Mouse (Mus musculus): ENCODE measurements around the gene Ntpcr.
A peak's percentile ranks its signal among the peaks of the same experiment; 100 is the strongest.

Gene Ntpcr

GRCm38 (mm10) chr8:125725037-125725820 is 4.5 kb upstream of the Ntpcr start:
- no peak for DNase-seq (ENCODE audit: low spot score in 2 of 2)

DNA sequence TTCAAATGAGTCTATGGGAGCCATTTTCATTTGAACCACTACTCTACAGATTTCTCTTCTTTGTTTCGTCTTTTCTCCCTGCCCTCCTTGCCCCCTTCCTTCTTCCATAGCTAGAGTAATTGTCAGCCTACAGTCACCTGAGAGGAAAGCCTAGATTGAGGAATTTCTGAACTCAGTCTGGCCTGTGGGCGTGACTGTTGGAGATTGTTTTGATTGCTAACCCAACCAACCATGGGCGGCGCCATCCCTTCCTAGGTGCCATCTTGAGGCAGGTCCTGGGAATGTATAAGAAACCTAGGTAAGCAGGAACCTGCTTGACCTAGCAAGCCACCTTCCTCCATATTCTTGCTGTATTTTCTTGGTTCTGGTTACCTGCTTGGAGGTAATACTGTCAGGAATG is 3.6 kb upstream of the Ntpcr start:
- DNase-seq (ENCODE audit: low spot score in 2 of 2), result no peak

GRCm38 (mm10) chr8:125726986-125727385 is 2.8 kb upstream of the Ntpcr start:
- no peak for DNase-seq (ENCODE audit: low spot score in 2 of 2)

- DNase-seq (ENCODE audit: low spot score in 2 of 2), result no peak
Measured at GRCm38 (mm10) chr8:125727797-125728196, 2.0 kb upstream of the Ntpcr start.

DNA sequence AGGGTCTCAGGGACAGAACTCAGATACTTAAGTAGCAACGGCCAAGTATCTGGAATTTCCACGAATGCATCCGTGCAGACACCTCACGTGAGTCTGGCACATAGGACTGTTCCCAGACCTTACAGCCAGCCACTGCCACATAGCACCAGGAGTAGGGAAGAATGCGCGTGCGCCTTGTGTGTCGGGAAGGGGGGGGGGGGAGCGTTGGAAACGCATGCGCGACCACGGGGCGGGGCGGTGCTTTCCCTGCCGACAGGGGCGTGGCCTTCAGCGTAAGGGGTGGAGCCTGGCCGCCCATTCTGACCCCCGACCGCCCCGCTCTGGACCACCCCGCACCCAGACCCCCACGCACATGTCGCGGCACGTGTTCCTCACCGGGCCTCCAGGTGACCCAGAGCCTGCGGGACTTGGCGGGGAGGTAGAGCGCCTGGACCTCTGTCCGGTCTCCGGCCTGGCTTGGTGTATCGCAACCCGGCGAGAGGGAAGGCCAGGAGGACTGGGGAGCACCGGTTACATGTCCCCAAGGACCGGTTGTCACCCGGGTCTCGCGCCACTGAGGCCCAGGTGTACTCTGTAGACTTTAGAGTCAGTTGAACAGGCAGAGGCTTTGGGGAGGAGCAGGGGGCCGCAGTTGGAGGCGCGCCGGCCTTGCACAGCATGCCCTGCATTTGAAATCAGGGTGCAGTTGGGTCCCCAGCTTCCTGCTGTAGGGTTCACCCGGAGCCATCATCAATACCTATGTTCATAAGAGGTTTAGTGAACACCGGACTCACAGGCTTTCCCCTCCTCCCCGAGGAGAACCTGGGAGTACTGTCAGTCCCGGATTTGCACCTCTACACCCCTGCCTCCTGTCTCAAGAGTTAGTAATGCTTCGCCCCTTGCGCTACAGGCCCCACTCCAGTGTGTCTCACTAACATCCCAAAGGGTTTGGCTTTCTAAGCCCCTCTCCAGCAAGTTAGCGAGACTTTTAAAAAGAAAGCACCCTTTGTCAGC is 4.5 kb downstream of the Ntpcr start:
- DNase-seq (ENCODE audit: low spot score in 2 of 2), result peak; percentile 73 to 86

- DNase-seq (ENCODE audit: low spot score in 2 of 2), result no peak
Measured at GRCm38 (mm10) chr8:125738956-125739355, 9.2 kb downstream of the Ntpcr start.

GRCm38 (mm10) chr8:125740655-125741054 is 10.9 kb downstream of the Ntpcr start:
- DNase-seq (ENCODE audit: low spot score in 2 of 2), result no peak

GRCm38 (mm10) chr8:125741377-125741776 is 11.6 kb downstream of the Ntpcr start:
- no peak for DNase-seq (ENCODE audit: low spot score in 2 of 2)

DNA sequence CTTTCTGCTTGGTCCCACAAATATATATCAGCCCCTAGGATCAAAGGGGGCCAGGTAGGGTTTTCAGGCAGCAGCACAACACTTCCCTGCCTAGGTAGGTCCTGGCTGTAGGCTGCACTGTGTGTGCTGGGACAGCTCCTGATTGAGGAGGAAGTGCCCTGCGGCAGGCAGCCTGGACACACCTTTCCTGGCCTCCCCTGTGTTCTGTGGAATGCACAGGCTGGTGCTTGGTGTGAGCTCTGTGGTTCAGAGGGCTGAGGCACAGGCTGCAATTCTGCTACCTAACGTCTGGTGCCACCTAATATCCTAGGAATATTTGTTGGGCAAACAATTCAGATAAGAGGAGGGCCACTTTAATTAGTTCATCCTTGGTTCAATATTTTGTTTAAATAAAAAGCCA is 12.1 kb downstream of the Ntpcr start:
- DNase-seq (ENCODE audit: low spot score in 2 of 2), result no peak

- DNase-seq (ENCODE audit: low spot score in 2 of 2), result no peak
Measured at GRCm38 (mm10) chr8:125742406-125742805, 12.6 kb downstream of the Ntpcr start.

DNA sequence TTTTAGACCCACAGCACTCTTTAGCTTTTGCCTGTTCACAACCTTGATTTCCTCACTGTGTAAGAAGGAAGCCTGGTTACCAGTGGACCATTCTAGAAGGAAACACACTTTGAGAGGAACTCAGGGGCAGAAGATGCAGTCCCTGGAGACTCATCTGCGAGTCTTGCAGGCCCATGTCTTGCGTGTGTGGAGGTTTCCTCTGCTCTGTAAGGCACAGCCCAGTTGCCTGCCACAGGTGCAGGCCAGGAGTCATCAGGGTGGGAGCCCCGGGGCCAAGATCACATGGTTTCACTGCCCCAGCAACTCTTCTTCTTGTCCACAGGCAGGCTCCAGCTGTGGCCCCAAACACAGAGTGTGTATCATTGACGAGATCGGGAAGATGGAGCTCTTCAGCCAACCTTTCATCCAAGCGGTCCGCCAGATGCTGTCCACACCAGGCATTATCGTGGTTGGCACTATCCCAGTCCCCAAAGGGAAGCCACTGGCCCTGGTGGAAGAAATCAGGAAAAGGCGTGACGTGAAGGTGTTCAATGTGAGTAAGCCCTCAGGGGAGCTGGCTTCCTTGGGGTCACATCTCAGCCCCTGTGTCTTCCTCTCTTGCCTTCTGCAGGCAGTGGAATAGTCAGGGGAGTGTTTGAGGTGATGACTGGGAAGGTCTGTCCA is 15.3 kb downstream of the Ntpcr start:
- no peak for DNase-seq (ENCODE audit: low spot score in 2 of 2)

DNA sequence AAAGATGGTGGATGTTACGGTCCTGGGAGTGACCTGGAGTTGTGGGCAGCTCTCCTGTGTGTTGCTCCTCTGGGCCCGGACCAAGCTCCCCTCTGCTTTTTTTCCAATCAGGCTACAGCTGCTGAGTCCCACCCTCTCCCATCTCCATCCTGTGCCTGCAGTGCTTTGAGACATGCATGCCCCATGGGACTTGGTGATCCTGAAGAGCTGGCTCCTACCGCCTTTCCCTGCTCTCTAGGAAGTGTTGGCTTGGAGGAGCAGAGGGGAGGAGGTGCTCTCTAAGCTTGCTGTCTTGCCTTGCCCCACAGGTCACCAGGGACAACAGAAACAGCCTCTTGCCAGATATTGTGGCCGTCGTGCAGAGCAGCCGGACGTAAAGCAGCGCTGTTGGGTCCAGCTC is 17.6 kb downstream of the Ntpcr start:
- no peak for DNase-seq (ENCODE audit: low spot score in 2 of 2)

DNA sequence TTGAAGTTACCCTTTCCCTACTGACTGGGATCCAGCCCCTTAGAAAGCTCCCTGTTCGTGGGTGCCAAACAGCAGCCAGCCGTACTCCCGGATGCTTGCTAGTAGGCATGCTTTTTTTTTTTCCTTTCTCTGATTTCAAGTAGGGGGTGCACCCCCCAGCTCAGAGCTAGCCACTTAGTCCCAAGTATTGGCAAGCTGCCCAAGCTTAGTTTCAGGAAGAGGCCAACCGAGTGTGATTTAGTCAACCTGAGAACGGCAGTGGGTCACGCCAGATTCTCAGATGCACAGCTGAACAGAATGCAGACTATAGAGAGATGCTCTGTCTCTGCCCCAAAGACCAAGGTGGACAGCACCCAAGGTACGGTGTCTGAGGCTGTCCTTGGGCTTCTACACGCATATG is 21.1 kb downstream of the Ntpcr start:
- DNase-seq (ENCODE audit: low spot score in 2 of 2), result no peak

DNA sequence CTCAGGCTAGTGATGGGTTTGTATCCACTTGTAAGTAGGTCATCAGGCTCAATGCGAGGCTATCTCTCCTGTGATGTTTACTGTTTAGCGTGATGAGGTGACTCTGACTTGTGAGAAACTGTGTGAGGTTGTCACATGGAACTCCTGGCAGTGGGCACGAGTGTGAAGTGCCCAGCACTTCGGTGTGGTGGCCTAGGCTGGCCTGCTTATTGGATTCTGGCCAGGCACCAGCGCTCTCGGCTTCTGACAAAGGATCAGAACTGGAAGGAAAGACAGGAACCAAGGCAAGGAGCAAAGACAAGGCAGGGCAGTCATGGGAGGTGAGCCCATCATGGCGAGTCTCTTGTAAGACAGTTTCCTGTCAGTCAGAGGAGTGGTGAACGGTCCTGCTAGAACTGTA is 26.1 kb downstream of the Ntpcr start:
- no peak for DNase-seq (ENCODE audit: low spot score in 2 of 2)

- no peak for DNase-seq (ENCODE audit: low spot score in 2 of 2)
Measured at GRCm38 (mm10) chr8:125756391-125757105, 26.8 kb downstream of the Ntpcr start.

DNA sequence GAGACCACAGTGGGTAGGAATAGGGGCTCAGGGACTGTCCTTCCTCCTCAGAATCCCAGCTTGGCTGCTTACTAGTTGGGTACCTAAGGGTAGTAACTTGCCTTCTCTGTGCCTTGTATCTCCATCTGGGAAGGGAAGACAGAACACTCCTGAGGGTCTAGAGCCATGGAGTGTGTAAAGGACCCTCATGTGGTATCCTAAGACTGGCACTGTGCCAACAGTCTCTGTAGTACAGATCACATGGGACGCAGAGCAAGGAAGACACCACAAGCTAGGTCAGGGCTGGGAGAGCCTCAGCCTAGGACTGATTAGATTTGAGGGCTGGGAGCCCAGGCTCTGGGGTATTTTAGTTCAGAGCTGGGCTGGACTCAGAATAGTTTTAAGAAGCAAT is 27.3 kb downstream of the Ntpcr start:
- no peak for DNase-seq (ENCODE audit: low spot score in 2 of 2)

GRCm38 (mm10) chr8:125759022-125759421 is 29.3 kb downstream of the Ntpcr start:
- DNase-seq (ENCODE audit: low spot score in 2 of 2), result peak; percentile 49 to 77

GRCm38 (mm10) chr8:125763066-125763786 is 33.5 kb downstream of the Ntpcr start:
- DNase-seq (ENCODE audit: low spot score in 2 of 2), result no peak

DNA sequence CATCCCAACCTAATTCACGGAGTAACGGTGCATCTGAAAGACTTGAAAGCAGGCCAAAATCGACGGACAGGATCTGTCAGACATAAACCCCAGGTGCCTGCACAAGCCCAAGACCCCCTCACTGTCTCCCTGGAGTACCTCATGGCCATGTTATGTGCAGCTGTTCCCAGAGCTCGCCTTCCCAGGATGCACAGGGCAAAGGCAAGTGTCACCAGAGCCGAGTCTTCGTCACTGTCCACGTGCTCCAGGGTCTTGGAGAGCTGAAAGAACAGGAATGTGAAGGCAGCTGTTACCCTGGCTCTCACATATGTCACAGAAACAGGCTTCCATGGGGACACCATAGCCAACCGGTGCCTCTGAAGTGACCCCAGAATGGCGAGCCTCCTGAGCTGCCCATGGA is 38.3 kb downstream of the Ntpcr start:
- no peak for DNase-seq (ENCODE audit: low spot score in 2 of 2)

DNA sequence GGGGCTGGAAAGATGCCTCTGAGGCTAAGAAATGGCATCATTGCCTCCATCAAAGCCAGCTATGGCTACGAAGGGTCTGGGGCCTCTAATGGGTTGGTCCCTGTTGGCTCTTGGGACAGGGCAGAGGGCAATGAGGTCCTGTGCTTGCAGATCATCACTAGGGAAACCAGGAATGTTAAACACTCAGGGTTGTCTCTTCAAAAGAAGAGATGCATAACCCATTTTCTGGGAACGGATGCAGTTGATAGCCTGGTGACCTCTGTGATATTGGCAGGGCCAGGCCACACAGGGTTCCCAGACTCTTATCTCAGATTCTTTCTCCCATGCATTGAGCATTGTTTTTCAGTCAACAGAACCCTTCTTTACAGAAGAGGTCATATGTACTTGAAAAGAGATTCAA is 42.5 kb downstream of the Ntpcr start:
- DNase-seq (ENCODE audit: low spot score in 2 of 2), result no peak

DNA sequence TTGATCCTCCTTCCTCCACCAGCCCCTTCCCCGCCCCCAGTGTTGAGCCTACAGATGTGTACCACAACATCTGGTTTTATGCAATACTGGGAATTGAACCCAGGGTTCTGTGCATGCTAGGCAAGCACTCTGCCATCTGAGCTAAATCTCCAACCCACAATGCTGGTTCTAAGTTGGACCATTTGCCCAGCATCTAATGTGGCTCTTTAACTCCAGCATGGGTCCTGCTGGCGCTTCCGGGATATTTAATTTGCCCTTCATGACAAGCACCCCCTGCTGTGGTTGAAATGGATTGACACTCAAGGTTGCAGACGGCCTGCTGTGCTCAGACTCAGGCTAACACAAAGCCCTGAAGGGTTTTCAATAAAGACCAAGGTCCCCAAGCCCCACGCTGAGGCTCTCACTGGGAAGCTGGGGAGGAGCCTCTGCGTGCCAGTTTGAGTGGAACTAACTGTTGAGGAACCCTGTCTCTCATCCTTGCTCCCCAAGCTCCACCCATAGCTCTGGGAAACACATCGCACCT is 43.6 kb downstream of the Ntpcr start:
- no peak for DNase-seq (ENCODE audit: low spot score in 2 of 2)

Data from spleen, postnatal 10 days (tissue).